Mouse (Mus musculus): ENCODE results near the gene Gm17482. TPM values are rescaled to one million over a fixed set of nuclear protein-coding genes. Genes with fewer than 3 reads are reported as not detected.

The Gm17482 gene
- total RNA-seq, 4 experiments from 2014 or later: not detected

GRCm38 (mm10) chr6:115291823-115292222 lies 64.7 kb downstream of the Gm17482 start:
- DNase-seq (ENCODE audit: low spot score): no peak

- no peak for DNase-seq (ENCODE audit: low spot score)
These were observed 65.5 kb downstream of the Gm17482 start for GRCm38 (mm10) chr6:115292621-115293020.

- DNase-seq (ENCODE audit: low spot score): no peak
These were observed 66.7 kb downstream of the Gm17482 start for GRCm38 (mm10) chr6:115293877-115294276.

GRCm38 (mm10) chr6:115307134-115307533 lies 80.0 kb downstream of the Gm17482 start:
- DNase-seq (ENCODE audit: low spot score): no peak

Other genes with a start within 250 kb of the Gm17482 start
- gene Tamm41, start 189.5 kb upstream of the Gm17482 start, total RNA-seq (2022): 10 to 100 TPM; 11.9 to 14.8 (median 12.8) TPM
- 1 to 10 TPM; 3.5 to 6.2 (median 4.6) TPM for gene Syn2, start 92.4 kb upstream of the Gm17482 start, total RNA-seq (2022)
- gene Timp4, start 24.9 kb downstream of the Gm17482 start, total RNA-seq (2022): 10 to 100 TPM; 26.3 to 43.9 (median 37.1) TPM
- 10 to 100 TPM in 3 of 4 experiments, 1 to 10 TPM in 1; 9.5 to 13.5 (median 12.3) TPM for gene Pparg, start 133.6 kb downstream of the Gm17482 start, total RNA-seq (2022)

Data from heart, adult 8-10 months (tissue).